In genomic region chr5:66385636-66386035, GRCm38 (mm10) we compare ENCODE assay signal across 8 mouse cellular contexts.
DNase-seq lines count a peak whose midpoint lies in the region; ATAC-seq and TF ChIP-seq lines count a peak whose summit lies in the region.

No protein-coding gene starts in this region.

- H3K27me3 ChIP-seq in forebrain, postnatal 0 days (ENCODE audit: insufficient read depth, low read length), result no peaks in the 10 kb centered on the region
- H3K27me3 ChIP-seq in forebrain, embryonic 12.5 days, result no peaks in the 10 kb centered on the region
- no peaks in the 10 kb centered on the region for H3K27me3 ChIP-seq in C2C12 (ENCODE audit: control insufficient read depth, insufficient read depth, insufficient read length)
- no peaks in the 10 kb centered on the region for H3K27me3 ChIP-seq in midbrain, embryonic 15.5 days (replicated peaks)

- H3ac ChIP-seq in C2C12 (ENCODE audit: control insufficient read depth, insufficient read length, low read depth), result no peak overlapping the region

- no peak overlapping the region for H3K4me2 ChIP-seq in forebrain, postnatal 0 days (ENCODE audit: low read depth)
- H3K4me2 ChIP-seq in forebrain, embryonic 12.5 days, result no peak overlapping the region
- H3K4me2 ChIP-seq in midbrain, embryonic 15.5 days, result no peak overlapping the region

- TF ChIP-seq CTCF in forebrain, postnatal 0 days (IDR thresholded peaks at IDR 0.05; ENCODE audit: low read depth), result peak; percentile 93
- TF ChIP-seq CTCF in C2C12 (IDR thresholded peaks at IDR 0.05; ENCODE audit: control insufficient read depth, insufficient read depth, insufficient read length), result peak; percentile 48

- H3K9me3 ChIP-seq in forebrain, postnatal 0 days (ENCODE audit: low read length), result no peaks in the 10 kb centered on the region
- no peaks in the 10 kb centered on the region for H3K9me3 ChIP-seq in forebrain, embryonic 12.5 days
- H3K9me3 ChIP-seq in midbrain, embryonic 15.5 days, result no peaks in the 10 kb centered on the region

- no peak overlapping the region for H3K27ac ChIP-seq in forebrain, postnatal 0 days (ENCODE audit: low read depth, low read length)
- H3K27ac ChIP-seq in forebrain, embryonic 12.5 days, result no peak overlapping the region
- peak overlapping the region; percentile 20; the same call in 1 of the 2 replicates for H3K27ac ChIP-seq in midbrain, embryonic 15.5 days

- no peak overlapping the region for H3K9ac ChIP-seq in forebrain, postnatal 0 days
- H3K9ac ChIP-seq in forebrain, embryonic 12.5 days, result no peak overlapping the region
- no peak overlapping the region for H3K9ac ChIP-seq in midbrain, embryonic 15.5 days

- H3K79me3 ChIP-seq in C2C12 (ENCODE audit: low read depth), result no peaks in the 10 kb centered on the region

- no peaks in the 10 kb centered on the region for H3K4me1 ChIP-seq in forebrain, postnatal 0 days (ENCODE audit: insufficient read depth)
- H3K4me1 ChIP-seq in forebrain, embryonic 12.5 days, result peaks cover 9% of the 10 kb centered on the region; the same call in 1 of the 2 replicates
- peaks cover 29% of the 10 kb centered on the region for H3K4me1 ChIP-seq in midbrain, embryonic 15.5 days

- 50% methylated on average over 3 of the region's 3 CpGs for WGBS in forebrain, postnatal 0 days
- 52% methylated on average over 3 of the region's 3 CpGs for WGBS in forebrain, embryonic 12.5 days
- 40% methylated on average over 3 of the region's 3 CpGs for WGBS in midbrain, embryonic 15.5 days

- DNase-seq in forebrain, postnatal 0 days, result peak; percentile 73
- DNase-seq in cerebellum, adult 18-20 months, result peak; percentile 45 to 52
- peak; percentile 64 for DNase-seq in gastrocnemius, postnatal 10 days
- DNase-seq in kidney, postnatal 4 days, result peak; percentile 77 to 81
- peak; percentile 52 for DNase-seq in thymus, postnatal 0 days (ENCODE audit: low spot score)

- no peaks in the 10 kb centered on the region for H3K79me2 ChIP-seq in C2C12 (ENCODE audit: control insufficient read depth, insufficient read depth)

- H3K4me3 ChIP-seq in forebrain, postnatal 0 days (ENCODE audit: low read depth, low read length), result no peak overlapping the region
- no peak overlapping the region for H3K4me3 ChIP-seq in forebrain, embryonic 12.5 days (replicated peaks)
- H3K4me3 ChIP-seq in C2C12 (ENCODE audit: insufficient read depth, poor library complexity, severe bottlenecking), result no peak overlapping the region
- H3K4me3 ChIP-seq in midbrain, embryonic 15.5 days, result no peak overlapping the region

- peak; percentile 40; the same call in 1 of the 2 replicates for ATAC-seq in forebrain, postnatal 0 days
- ATAC-seq in forebrain, embryonic 12.5 days (ENCODE audit: low FRiP score), result no peak
- ATAC-seq in midbrain, embryonic 15.5 days (replicated peaks), result no peak

- no peaks in the 10 kb centered on the region for H3K36me3 ChIP-seq in forebrain, postnatal 0 days (ENCODE audit: insufficient read depth)
- no peaks in the 10 kb centered on the region for H3K36me3 ChIP-seq in forebrain, embryonic 12.5 days (replicated peaks)
- peaks cover 53% of the 10 kb centered on the region for H3K36me3 ChIP-seq in C2C12 (ENCODE audit: control insufficient read depth, insufficient read depth)
- H3K36me3 ChIP-seq in midbrain, embryonic 15.5 days (replicated peaks), result no peaks in the 10 kb centered on the region

TF ChIP-seq in C2C12, 6 proteins besides CTCF, POLR2A, EP300 and RAD21:
- TF ChIP-seq MAX (IDR thresholded peaks at IDR 0.05) (no peak), USF1 (IDR thresholded peaks at IDR 0.05; ENCODE audit: low read depth) (no peak), MYOG (IDR thresholded peaks at IDR 0.05; ENCODE audit: control insufficient read depth, extremely low read depth, insufficient read length) (no peak), FOSL1 (IDR thresholded peaks at IDR 0.05; ENCODE audit: insufficient read depth, low read length, poor library complexity, severe bottlenecking) (no peak), CEBPB (IDR thresholded peaks at IDR 0.05; ENCODE audit: low read depth) (no peak), MYOD1 (IDR thresholded peaks at IDR 0.05; ENCODE audit: control insufficient read depth, insufficient read length, low read depth) (no peak)
